Mouse (Mus musculus) macrophage (primary cell): ENCODE results near the gene Nemp2. TPM values are rescaled to one million over a fixed set of nuclear protein-coding genes. Genes with fewer than 3 reads are reported as not detected.

Experiments used
- H3K27ac ChIP-seq: fragments of 350-480 bp; formaldehyde crosslinking; 2 replicates; pipeline ENCODE4 v1.9.0; 2021
- H3K36me3 ChIP-seq: fragments of 350-480 bp; formaldehyde crosslinking; 2 replicates; pipeline ENCODE4 v1.9.0; 2021; ENCODE audit errors: inconsistent target
- H3K4me3 ChIP-seq: fragments of 350-480 bp; formaldehyde crosslinking; 2 replicates; pipeline ENCODE4 v1.9.0; 2021; ENCODE audit errors: inconsistent target
- H3K79me2 ChIP-seq: fragments of 350-480 bp; formaldehyde crosslinking; 2 replicates; pipeline ENCODE4 v1.9.0; 2021; ENCODE audit errors: inconsistent target
- WGBS: methylation state at CpG from one replicate; pipeline ENCODE4 v1.1.7; 2026; ENCODE audit warnings: inconsistent platforms; ENCODE audit not compliant: missing documents; 5-methylcytosine and 5-hydroxymethylcytosine counted together
- polyA plus RNA-seq: library from polyadenylated mRNA; stranded (reverse); fragments of 250-400 nt; gene quantifications from 3 replicates; pipeline ENCODE4 v1.2.4, GENCODE M21; 2018; ENCODE audit warnings: inconsistent platforms

Nemp2 gene
- polyA plus RNA-seq, 1 experiment from 2014 or later: 1.1 TPM

DNA sequence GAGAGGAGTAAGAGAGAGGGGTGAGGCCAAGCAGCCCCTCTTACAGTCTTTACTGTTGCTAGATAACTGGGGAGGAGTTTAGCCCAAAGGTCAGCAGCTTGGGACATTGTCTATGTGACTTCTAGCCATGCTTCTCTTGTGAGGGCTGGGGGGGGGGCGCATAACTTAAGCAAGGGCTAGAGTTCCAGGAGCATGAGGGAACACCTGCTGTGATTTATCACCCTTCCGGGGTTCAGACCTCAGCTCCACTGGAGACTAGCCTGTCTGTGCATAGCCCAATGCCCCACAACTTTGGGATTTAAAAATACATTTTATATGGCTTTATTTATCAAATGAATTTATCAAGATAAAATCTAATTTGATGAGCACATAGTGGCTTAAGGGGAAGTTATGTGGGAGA is 7.6 kb downstream of the Nemp2 start:
- 96% methylated on average over 2 of the region's 2 CpGs for WGBS
- Histone ChIP-seq H3K36me3 (peaks cover 8% of the 10 kb centered on the region; the same call in 1 of the 2 replicates), H3K27ac (no peak overlapping the region), H3K79me2 (peaks cover 17% of the 10 kb centered on the region; the same call in 1 of the 2 replicates), H3K4me3 (no peak overlapping the region)

DNA sequence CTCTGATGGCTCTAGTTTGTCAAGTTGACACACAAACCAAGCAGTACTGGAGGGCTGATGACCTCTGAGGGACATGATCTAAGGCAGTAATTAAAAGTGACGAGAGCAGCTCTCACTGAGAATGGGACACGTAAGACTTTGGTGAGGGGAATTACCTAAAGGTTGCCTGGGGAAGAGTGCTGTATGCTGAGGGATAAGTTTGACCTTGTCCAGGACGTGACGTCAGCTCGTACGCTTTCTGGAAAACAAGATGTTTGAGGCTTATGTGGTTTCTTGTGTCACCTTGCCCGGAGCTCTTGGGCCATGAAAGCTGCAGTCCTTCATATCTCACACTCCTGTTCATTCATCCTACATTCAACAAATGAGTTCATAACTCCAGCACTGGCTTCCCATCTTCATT is 8.6 kb downstream of the Nemp2 start:
- peaks cover 8% of the 10 kb centered on the region; the same call in 1 of the 2 replicates for H3K36me3 ChIP-seq
- H3K4me3 ChIP-seq: no peak overlapping the region
- 85% methylated on average over 7 of the region's 7 CpGs for WGBS
- H3K27ac ChIP-seq: no peak overlapping the region
- H3K79me2 ChIP-seq: peaks cover 12% of the 10 kb centered on the region; the same call in 1 of the 2 replicates

DNA sequence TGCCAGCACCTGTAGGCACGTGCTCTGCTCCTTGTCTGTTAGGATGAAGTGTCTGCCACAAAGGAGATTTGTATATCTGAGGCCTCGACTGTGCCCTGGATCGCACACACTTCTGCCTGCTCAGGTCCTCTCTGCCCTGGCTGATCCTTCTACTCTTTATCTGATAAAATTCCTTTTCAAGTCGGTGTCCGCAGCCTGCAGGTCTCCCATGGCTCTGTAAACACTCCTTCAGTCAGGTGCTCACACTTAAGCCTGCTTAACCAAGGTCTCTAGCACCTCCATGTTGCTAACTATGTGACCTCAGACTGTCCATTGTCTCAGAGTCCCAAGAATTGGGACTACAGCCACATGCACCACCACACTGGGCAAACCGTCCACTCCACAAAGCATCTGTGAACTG is 9.8 kb downstream of the Nemp2 start:
- no peak overlapping the region for H3K27ac ChIP-seq
- peaks cover 8% of the 10 kb centered on the region; the same call in 1 of the 2 replicates for H3K36me3 ChIP-seq
- no peak overlapping the region for H3K4me3 ChIP-seq
- peaks cover under 1% of the 10 kb centered on the region; the same call in 1 of the 2 replicates for H3K79me2 ChIP-seq
- 95% methylated on average over 6 of the region's 6 CpGs for WGBS

DNA sequence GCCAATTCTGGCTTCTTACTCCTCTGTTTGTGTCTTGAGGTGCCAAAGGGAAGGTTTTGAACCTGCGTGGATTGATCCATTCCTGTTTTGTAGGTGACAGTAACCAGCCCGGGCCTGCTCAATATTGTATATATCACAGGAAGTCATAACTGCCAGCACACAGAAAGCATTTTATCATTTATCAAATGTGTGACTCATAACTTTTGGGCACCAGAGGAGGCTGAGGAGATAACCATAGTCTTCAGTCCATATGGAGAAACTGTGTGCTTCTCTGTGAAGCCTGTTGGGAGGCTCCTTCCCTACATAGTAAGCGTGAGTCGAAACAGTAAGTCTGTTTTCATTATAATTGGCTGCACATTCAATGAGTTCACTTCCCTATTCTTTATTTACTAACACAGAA is 10.2 kb downstream of the Nemp2 start:
- WGBS: 93% methylated on average over 4 of the region's 4 CpGs

DNA sequence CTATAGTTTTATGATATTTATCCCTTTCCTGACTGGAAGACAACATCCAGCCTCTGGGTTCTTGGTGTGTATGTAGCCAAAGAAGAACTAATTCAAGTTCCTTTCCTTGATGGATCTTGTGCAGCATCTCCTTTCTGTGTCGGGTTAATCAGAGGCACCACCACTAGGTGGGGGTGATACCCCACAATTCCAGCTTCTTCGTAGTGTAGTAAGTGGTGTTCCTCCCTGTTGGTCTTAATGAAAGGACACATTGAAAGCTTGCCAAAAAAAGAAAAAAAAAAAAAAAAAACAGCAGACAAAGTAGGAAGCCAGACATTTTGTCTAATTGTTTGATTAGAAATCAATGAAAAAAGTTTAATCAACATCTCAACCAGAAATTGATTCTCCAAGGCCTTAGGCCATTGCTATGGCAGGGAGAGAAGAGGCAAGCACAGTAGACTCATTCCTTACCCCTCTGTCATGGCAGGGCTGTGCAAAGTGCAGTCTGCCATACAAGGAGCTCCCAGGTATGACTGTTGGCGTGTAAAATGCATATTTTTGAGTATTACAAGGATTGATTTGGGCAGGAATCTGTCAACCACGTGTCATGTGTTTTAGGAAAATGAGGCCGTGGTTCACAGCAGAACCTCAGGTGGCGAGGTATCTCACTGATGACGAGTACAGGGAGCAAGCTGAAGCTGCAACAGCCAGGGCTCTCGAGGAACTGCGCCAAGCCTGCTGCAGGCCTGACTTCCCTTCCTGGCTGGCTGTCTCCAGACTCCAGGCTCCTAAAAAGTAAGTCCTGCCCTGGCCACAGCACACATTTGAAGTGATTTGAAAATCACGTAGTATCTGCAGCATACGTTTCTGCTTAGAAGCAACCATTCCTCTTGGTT is 17.9 kb downstream of the Nemp2 start:
- Histone ChIP-seq H3K4me3 (no peak overlapping the region), H3K79me2 (no peaks in the 10 kb centered on the region), H3K27ac (no peak overlapping the region), H3K36me3 (no peaks in the 10 kb centered on the region; the same call in 1 of the 2 replicates)
- 75% methylated on average over 11 of the region's 11 CpGs for WGBS

More for the DNA sequence above, 10.2 kb downstream of the Nemp2 start:
- Histone ChIP-seq H3K4me3 (no peak overlapping the region), H3K36me3 (peaks cover 8% of the 10 kb centered on the region; the same call in 1 of the 2 replicates), H3K27ac (no peak overlapping the region), H3K79me2 (no peaks in the 10 kb centered on the region; the same call in 1 of the 2 replicates)

DNA sequence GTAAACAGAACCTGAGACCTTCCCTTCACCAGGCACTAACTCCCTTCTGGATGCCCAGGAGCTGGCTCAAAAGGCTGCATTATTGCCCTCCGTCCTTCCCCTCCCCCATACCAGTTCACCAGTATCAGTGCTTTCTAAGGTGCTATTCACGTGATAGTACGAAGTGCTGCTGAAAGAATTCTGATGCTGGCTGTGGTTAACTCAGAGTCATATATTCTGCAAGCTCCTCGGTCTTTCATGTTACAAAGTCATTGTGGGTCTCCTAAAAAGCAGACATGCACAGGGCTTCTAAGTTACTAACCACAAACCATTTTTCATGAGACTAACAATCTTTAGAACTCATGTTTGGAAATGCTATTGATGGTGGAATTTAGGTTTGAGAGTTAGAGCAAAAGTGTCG is 19.6 kb downstream of the Nemp2 start:
- no peak overlapping the region for H3K27ac ChIP-seq
- 94% methylated on average over 5 of the region's 5 CpGs for WGBS
- no peaks in the 10 kb centered on the region for H3K79me2 ChIP-seq
- H3K36me3 ChIP-seq: no peaks in the 10 kb centered on the region
- no peak overlapping the region for H3K4me3 ChIP-seq

DNA sequence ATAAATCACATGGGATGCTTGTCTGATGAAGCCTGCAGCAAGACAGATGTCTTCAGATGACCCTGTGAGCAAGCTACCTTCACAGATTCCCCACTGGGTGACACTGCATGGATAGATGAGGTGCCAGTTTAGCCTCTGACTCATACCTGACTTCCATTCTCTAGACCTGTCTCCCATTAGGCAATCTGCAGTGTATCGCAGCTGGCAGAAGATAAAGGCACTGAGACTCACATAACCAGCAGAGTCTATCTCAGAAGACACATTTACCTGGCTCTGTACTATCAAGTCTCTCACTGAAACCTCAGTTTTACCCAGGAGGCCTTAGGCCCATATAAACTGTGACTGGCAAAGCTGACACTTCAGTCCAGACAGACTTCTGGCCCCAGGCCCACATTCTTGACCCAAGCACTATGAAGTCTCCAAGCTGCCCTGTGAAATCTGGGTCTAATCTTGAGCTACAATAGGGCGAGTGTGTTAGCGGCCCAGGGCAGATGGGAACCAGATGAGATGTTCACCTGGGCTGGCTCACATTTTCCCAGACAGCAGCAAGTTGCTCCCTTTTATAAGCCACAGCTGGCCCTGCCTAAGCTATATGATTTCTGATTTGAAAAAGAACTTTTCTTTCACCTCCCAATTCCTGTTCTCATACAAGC is 22.2 kb downstream of the Nemp2 start:
- WGBS: 89% methylated on average over 3 of the region's 3 CpGs
- H3K27ac ChIP-seq: no peak overlapping the region
- no peak overlapping the region for H3K4me3 ChIP-seq
- no peaks in the 10 kb centered on the region for H3K79me2 ChIP-seq
- 0 out of 2 replicates have a peak, but pooled peaks cover under 1% of the 10 kb centered on the region for H3K36me3 ChIP-seq

DNA sequence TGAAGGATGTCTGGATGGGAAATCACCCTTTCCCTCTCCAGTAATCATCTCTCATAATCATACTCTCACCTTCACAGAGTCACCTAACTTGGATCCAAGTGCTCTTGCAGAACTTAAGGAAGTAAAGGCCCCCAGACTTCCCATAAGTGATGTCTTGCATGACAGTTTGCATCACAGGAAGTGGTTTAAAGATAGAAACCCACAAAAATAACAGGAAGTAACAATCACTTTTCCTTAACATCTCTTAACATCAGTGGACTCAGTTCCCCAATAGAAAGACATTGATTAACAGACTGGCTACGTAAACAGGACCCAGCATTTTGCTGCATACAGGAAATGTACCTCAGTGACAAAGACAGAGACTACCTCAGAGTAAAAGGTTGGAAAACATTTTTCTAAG is 22.9 kb downstream of the Nemp2 start:
- WGBS: 5% methylated on average over 1 of the region's 1 CpGs
- no peak overlapping the region for H3K27ac ChIP-seq
- H3K79me2 ChIP-seq: no peaks in the 10 kb centered on the region
- no peak overlapping the region for H3K4me3 ChIP-seq
- peaks cover 7% of the 10 kb centered on the region; the same call in 1 of the 2 replicates for H3K36me3 ChIP-seq

DNA sequence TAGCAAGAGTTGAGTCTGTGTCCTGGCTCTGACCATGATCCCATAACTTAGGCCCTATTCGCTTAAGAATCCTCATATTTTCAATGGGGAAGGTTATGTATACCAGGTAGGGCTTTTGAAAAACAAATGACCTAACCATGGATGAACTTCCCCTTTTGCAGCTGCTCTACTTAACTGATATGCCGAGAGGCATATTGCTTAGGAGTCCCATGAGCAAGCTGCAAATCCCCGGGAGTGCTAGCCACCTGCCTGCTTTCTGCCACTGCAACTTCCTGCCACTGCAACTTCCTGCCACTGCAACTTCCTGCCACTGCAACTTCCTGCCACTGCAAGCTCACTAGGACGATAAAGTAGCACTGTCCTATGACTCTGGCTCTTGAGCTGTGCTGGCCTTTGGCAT is 24.6 kb downstream of the Nemp2 start:
- peaks cover 12% of the 10 kb centered on the region; the same call in 1 of the 2 replicates for H3K36me3 ChIP-seq
- no peak overlapping the region for H3K4me3 ChIP-seq
- H3K79me2 ChIP-seq: no peaks in the 10 kb centered on the region
- 29% methylated on average over 4 of the region's 4 CpGs for WGBS
- no peak overlapping the region for H3K27ac ChIP-seq

DNA sequence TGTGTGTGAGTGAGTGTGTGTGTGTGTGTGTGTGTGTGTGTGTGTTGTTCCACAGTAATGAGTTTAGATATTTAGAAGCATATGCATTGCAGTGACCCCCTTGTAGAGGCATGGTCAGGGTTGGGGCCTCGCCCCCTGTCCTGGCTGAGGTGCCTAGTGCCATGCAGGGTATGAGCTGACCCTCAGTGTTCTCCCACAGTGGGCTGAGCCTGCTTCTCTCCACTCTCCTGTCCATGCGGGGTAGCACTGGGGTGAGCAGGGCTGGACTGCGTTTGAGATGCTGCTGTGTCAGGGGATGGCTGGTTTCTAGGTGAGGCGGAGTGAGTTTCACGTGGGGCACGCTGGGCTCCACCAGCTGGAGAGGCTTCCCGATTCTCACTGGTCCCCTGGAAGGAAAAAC is 27.7 kb downstream of the Nemp2 start:
- Histone ChIP-seq H3K27ac (no peak overlapping the region), H3K79me2 (no peaks in the 10 kb centered on the region), H3K36me3 (peaks cover 18% of the 10 kb centered on the region; the same call in 1 of the 2 replicates), H3K4me3 (no peak overlapping the region)
- 95% methylated on average over 7 of the region's 7 CpGs for WGBS

DNA sequence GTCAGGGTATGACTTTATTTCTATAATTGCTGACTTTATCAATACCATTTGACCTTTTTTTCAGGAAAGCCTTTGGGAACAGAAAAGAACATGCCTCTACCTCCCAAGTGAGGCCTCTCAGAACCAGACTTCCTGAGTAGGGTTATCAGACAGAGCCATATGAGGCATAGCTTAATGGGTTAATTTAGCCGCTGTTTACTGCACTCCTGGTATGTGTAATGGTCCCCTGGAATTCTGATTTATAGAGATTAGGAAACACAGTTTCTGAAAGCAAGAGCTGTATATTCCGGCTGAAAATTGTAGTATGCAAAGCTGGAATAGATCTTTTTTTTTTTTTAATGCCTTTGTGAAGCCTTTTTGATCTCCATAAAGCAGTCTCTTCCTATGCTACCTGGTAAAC is 29.8 kb downstream of the Nemp2 start:
- 95% methylated on average over 2 of the region's 2 CpGs for WGBS
- Histone ChIP-seq H3K36me3 (peaks cover 18% of the 10 kb centered on the region; the same call in 1 of the 2 replicates), H3K4me3 (no peak overlapping the region), H3K79me2 (no peaks in the 10 kb centered on the region), H3K27ac (no peak overlapping the region)

DNA sequence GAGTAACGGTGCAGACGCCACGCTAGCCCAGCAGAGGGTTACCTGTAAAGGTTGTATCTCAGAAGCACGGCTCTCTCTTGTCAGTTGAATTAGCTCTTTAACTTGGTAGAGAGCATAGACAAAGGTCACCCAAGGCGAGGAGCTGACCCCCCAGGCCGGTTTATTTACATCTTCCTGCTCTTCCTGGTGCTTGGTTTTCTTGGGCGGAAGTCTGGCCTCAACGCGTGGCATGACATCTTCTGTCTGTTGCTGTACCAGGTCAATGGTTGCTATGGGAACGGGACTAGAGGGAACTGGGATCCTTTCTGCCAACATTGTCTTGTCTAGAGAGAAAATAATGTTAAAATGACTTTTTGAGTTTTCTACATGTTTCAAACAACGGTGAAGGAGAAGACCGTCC is 30.3 kb downstream of the Nemp2 start:
- H3K36me3 ChIP-seq: peaks cover 18% of the 10 kb centered on the region; the same call in 1 of the 2 replicates

DNA sequence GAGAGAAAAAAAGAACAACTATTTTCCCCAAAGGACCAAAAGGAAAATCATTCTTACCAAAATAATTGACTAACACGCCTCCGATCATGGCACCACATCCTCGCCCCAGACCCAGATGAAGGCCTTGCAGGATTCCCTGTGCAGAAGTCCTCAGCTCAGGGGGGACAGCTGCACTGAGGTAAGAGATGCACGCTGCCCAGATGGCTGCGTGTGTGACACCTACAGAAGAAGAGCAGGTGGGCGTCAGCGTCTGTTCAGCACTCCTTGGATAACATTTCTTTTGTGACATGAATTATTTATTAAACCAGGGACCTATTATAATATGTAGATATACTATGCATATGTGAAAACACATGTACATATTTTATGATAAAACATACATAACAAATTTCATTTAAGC is 32.7 kb downstream of the Nemp2 start:
- 91% methylated on average over 7 of the region's 7 CpGs for WGBS
- H3K79me2 ChIP-seq: no peaks in the 10 kb centered on the region
- no peak overlapping the region for H3K4me3 ChIP-seq
- peaks cover 12% of the 10 kb centered on the region; the same call in 1 of the 2 replicates for H3K36me3 ChIP-seq
- no peak overlapping the region for H3K27ac ChIP-seq

More for the DNA sequence above, 30.3 kb downstream of the Nemp2 start:
- 94% methylated on average over 12 of the region's 12 CpGs for WGBS
- H3K27ac ChIP-seq: no peak overlapping the region
- no peak overlapping the region for H3K4me3 ChIP-seq
- no peaks in the 10 kb centered on the region for H3K79me2 ChIP-seq

DNA sequence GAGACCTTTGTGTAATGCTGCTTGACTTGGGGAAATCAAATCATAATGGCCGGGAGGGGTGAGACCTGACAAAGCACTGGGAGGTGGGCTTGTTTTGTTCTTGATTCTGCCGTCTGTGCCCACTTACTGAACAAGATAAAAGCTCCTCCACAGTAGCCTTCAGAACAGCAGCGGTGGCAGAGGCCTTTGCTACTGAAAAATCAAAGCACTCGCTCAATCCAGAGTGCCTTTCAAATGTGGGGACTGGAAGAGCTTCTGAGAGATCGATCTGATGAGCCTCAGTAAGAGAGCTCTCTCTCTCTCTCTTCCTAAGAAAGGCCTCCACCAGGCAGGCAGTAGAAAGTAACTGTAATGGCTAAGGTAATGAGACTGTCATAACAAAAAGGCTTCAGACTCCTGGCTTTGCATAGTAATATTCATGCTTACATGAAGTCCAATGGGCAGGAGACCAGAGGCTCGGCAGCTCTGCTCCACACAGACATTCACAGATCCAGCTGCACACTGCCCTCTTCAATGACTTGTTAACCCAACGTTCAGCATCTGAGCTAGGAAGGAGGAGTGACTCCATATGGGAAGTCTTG is 38.3 kb downstream of the Nemp2 start:
- no peak overlapping the region for H3K27ac ChIP-seq
- 89% methylated on average over 7 of the region's 7 CpGs for WGBS
- H3K79me2 ChIP-seq: no peaks in the 10 kb centered on the region
- H3K4me3 ChIP-seq: no peak overlapping the region
- no peaks in the 10 kb centered on the region for H3K36me3 ChIP-seq
